Comparison of ENCODE assay signal across 8 mouse cellular contexts in genomic region chr2:11602506-11603489, GRCm38 (mm10). TPM values are rescaled to one million over a fixed set of nuclear protein-coding genes. Genes with fewer than 3 reads are reported as not detected.
A peak's percentile ranks its signal among the peaks of the same experiment; 100 is the strongest.
DNase-seq lines count a peak whose midpoint lies in the region; ATAC-seq lines count a peak whose summit lies in the region.

No protein-coding gene starts in this region.

- peak overlapping the region; percentile 75 for H3K4me2 ChIP-seq in forebrain, embryonic 14.5 days (ENCODE audit: low read length)
- H3K4me2 ChIP-seq in neural tube, embryonic 15.5 days = peak overlapping the region; percentile 91

- peaks cover 28% of the 10 kb centered on the region for H3K36me3 ChIP-seq in forebrain, embryonic 14.5 days (ENCODE audit: control insufficient read depth, insufficient read depth, low read length)
- peaks cover 28% of the 10 kb centered on the region for H3K36me3 ChIP-seq in neural tube, embryonic 15.5 days

- DNase-seq in ES-CJ7 (ENCODE audit: low read depth, low spot score) = peak; percentile 97
- peak; percentile 94 for DNase-seq in cerebellum, adult 11 months
- DNase-seq in forebrain, embryonic 14.5 days (ENCODE audit: low spot score) = peak; percentile 96
- DNase-seq in heart, postnatal 14 days = peak; percentile 95 to 97
- DNase-seq in layer of hippocampus, adult 11-12 months (ENCODE audit: low spot score) = peak; percentile 95
- DNase-seq in lung, adult 18-20 months = peak; percentile 93 to 95
- peak; percentile 93 for DNase-seq in testis, postnatal 14 days (ENCODE audit: low spot score)

- no peaks in the 10 kb centered on the region for H3K27me3 ChIP-seq in forebrain, embryonic 14.5 days (replicated peaks; ENCODE audit: control insufficient read depth, insufficient read depth, low read length)
- no peaks in the 10 kb centered on the region for H3K27me3 ChIP-seq in neural tube, embryonic 15.5 days (replicated peaks)

- peaks cover 6% of the 10 kb centered on the region for H3K4me1 ChIP-seq in forebrain, embryonic 14.5 days (ENCODE audit: control insufficient read depth, insufficient read depth, low read length)
- peaks cover 22% of the 10 kb centered on the region for H3K4me1 ChIP-seq in neural tube, embryonic 15.5 days

- H3K4me3 ChIP-seq in forebrain, embryonic 14.5 days (ENCODE audit: low read depth, low read length) = peak overlapping the region; percentile 91
- H3K4me3 ChIP-seq in neural tube, embryonic 15.5 days (replicated peaks) = peak overlapping the region; percentile 81

- peak; percentile 100 for ATAC-seq in forebrain, embryonic 14.5 days
- peak; percentile 100 for ATAC-seq in neural tube, embryonic 15.5 days (ENCODE audit: low FRiP score)

- WGBS in forebrain, embryonic 14.5 days = under 1% methylated on average over 69 of the region's 78 CpGs
- 1% methylated on average over 54 of the region's 78 CpGs for WGBS in neural tube, embryonic 15.5 days

- H3K9me3 ChIP-seq in forebrain, embryonic 14.5 days (replicated peaks; ENCODE audit: control insufficient read depth, low read length) = no peaks in the 10 kb centered on the region
- H3K9me3 ChIP-seq in neural tube, embryonic 15.5 days (replicated peaks) = no peaks in the 10 kb centered on the region

- H3K27ac ChIP-seq in forebrain, embryonic 14.5 days (ENCODE audit: low read depth, low read length) = peak overlapping the region; percentile 63; the same call in 1 of the 2 replicates
- H3K27ac ChIP-seq in neural tube, embryonic 15.5 days (replicated peaks) = peak overlapping the region; percentile 77; the same call in 1 of the 2 replicates

- peak overlapping the region; percentile 99 for H3K9ac ChIP-seq in forebrain, embryonic 14.5 days (ENCODE audit: low read length)
- peak overlapping the region; percentile 94 for H3K9ac ChIP-seq in neural tube, embryonic 15.5 days (replicated peaks)

- intact Hi-C loops in heart, postnatal 14 days (cut with DNase I) = loop anchor here (2.0 to 5.0 kb wide), 4 partner anchors 55 to 175 kb away; partner anchors contain the start of genes Ankrd16, Fbh1 and Il15ra

RNA-seq across cellular contexts. Expression of gene Rbm17, which starts 1.2 kb away (rescaled TPM):
- polyA plus RNA-seq in forebrain, embryonic 14.5 days (2014; fragmentation: Nextera tagmentation; extraction: Ambion mirVana) = 129 and 133 TPM in 2 replicates
- 10 to 100 TPM; 59.4 to 62.5 TPM for total RNA-seq in heart, postnatal 14 days (2021)
- polyA plus RNA-seq in neural tube, embryonic 15.5 days (2015; fragmentation: Nextera tagmentation; extraction: Ambion mirVana) = 127 and 138 TPM in 2 replicates

RNA-seq across cellular contexts. Expression of gene Gm17490, which starts 23.3 kb away (rescaled TPM):
- polyA plus RNA-seq in forebrain, embryonic 14.5 days (2014; fragmentation: Nextera tagmentation; extraction: Ambion mirVana) = not detected in 2 replicates
- not detected for total RNA-seq in heart, postnatal 14 days (2021)
- not detected in 2 replicates for polyA plus RNA-seq in neural tube, embryonic 15.5 days (2015; fragmentation: Nextera tagmentation; extraction: Ambion mirVana)

RNA-seq across cellular contexts. Expression of gene Il2ra, which starts 39.8 kb away (rescaled TPM):
- not detected in 2 replicates for polyA plus RNA-seq in forebrain, embryonic 14.5 days (2014; fragmentation: Nextera tagmentation; extraction: Ambion mirVana)
- total RNA-seq in heart, postnatal 14 days (2021) = 1 to 10 TPM in 1 of 2 experiments, under 1 TPM in 1; 0.69 to 1.3 TPM
- 26.4 TPM in 1 of 2 replicates, not detected in the other for polyA plus RNA-seq in neural tube, embryonic 15.5 days (2015; fragmentation: Nextera tagmentation; extraction: Ambion mirVana)

RNA-seq across cellular contexts. Expression of gene Pfkfb3, which starts 48.9 kb away (rescaled TPM):
- polyA plus RNA-seq in forebrain, embryonic 14.5 days (2014; fragmentation: Nextera tagmentation; extraction: Ambion mirVana) = 19.8 and 23.5 TPM in 2 replicates
- 10 to 100 TPM; 11.9 to 14.5 TPM for total RNA-seq in heart, postnatal 14 days (2021)
- 26.5 and 29.8 TPM in 2 replicates for polyA plus RNA-seq in neural tube, embryonic 15.5 days (2015; fragmentation: Nextera tagmentation; extraction: Ambion mirVana)

Comparison
In these comparisons a context has a peak if more than half of its experiments do, and no peak if none do; other contexts are left out.
1. Peak in every context shown above with its lines: DNase-seq, ATAC-seq, H3K4me3 ChIP-seq and H3K27ac ChIP-seq.